Mouse (Mus musculus) embryo, embryonic 9.5 days (tissue): ENCODE measurements at regions not wholly inside any gene's neighbourhood (a gene's known extent, or its start where the extent isn't known, plus 50 kb on each side); places are given as distances from the start of the nearest gene placed in this dataset.

ENCODE experiments used
- DNase-seq: peaks from one replicate; pipeline ENCODE4 v3.0.0-alpha.2; 2017; ENCODE audit errors: extremely low spot score

- no peak for DNase-seq
Observed at GRCm38 (mm10) chr14:105426597-105427334, 168.4 kb downstream of the Ndfip2 start.

DNA sequence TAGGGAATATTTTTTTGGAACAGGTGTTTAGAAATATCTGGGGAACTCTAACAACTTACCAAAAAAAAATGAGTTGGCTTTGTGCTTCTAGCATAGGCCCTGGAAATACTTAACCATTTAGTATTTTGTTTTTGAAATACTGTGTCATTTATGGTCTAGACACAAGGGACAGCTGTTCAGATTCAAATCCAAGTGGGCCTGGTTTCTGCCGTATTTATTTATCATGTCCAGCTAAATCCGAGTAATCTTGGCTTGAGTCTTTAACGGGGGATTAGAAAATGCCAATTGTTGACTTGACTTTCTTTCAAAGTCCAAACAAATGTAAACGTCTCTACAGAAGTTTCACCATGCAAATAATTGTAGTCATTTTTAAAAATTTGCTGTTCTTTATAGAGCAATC is 159.6 kb downstream of the Ndfip2 start:
- no peak for DNase-seq

DNA sequence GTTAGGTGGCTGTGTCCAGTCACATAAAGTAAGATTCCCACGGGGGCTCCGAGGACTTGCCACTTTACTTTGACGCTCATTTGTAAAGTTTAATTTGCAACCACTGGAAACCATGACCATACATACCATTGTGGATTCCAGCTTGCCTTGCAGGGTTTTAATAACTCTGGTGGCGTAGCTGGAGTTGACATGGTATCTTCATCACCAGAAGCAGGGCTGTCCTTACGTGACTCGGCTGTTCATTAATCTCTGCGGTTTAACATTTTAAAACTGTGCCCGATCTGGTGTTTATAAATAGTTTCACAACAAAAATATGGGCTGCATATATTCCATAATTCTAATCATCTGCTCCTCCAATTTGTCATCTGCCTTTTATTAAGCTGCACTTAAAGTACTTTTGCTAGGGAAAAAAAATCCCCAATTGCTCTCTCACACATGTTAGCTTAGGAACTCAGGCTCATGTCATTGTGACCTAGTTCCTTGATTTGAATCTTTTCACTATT is 159.1 kb downstream of the Ndfip2 start:
- no peak for DNase-seq

DNA sequence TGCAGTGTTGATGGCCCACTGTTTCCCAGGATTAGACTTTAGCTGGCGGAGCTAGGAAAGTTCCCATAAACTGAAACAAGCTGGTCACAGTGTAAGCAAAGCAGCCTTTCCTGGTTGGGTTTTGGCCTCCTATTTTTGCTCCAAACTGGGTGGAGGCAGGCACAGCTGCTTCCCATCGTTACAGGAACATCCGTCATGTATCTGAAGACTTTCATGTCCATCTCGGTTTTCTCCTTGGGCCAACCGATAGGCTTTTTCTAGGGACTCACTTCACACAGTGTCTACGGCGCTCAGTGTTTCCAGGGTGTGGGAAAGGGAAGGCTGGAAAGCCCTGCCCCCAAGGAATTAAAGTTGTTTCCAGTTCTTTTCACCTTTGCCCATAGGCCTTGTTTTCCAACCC is 158.6 kb downstream of the Ndfip2 start:
- DNase-seq, result no peak

GRCm38 (mm10) chr14:105404662-105405061 is 146.3 kb downstream of the Ndfip2 start:
- DNase-seq, result no peak

- no peak for DNase-seq
Observed at GRCm38 (mm10) chr14:105404241-105404640, 145.9 kb downstream of the Ndfip2 start.

- DNase-seq, result no peak
Observed at GRCm38 (mm10) chr14:105403256-105403655, 144.9 kb downstream of the Ndfip2 start.

DNA sequence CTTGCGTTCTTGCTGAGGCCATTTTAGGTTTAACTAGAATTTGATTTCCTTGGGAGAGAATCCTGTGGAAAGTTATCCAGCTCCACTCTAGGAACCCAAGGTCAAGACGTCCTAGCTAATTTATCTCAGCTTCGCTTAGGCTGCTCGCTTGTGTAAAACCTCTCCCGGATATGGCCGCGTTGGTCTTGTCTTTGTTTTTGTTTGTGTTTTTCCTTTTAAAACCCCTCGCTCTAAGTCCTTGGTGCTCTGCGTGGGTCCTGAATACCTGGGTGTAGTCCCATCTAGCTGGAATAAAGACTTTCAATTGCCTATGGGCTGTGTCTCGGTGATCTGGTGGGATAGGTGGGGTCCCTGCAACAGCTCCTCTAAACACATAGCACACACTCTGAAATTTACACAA is 144.2 kb downstream of the Ndfip2 start:
- no peak for DNase-seq

GRCm38 (mm10) chr14:105397467-105397866 is 139.1 kb downstream of the Ndfip2 start:
- DNase-seq, result peak; percentile 86

DNA sequence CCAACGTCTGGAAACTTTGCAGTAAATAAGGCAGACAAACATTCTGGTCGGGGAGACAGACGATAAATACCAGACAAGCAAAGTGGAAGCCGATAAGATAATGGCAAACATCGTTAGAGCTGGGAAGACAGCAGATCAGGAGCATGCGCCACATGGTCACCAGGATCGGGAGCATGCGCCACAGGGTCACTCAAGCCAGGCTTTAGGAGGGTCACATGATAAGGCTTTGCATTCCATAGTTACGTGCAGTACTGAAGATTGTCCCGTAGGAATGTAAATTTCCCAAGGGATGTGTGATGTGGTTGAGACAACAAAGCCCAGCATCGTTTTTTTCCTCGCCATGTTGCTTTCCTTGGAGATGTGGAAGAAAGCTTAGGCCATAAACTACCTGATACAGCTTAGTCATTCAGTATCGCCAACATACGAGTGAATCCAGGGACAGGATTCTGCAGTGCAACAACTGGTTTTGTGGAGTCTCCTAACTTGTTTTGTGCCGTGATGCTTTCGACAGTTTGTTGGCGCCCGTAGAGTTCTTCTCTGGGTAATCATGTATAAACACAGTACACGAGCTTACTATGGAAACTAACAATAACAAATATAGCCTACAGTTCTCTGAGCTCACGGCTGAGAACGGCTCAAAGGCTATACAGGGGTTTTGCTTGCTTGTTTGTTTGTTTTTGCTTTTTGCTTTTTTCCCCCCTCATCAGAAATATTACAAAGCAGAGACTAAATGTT is 133.9 kb downstream of the Ndfip2 start:
- DNase-seq, result no peak

DNA sequence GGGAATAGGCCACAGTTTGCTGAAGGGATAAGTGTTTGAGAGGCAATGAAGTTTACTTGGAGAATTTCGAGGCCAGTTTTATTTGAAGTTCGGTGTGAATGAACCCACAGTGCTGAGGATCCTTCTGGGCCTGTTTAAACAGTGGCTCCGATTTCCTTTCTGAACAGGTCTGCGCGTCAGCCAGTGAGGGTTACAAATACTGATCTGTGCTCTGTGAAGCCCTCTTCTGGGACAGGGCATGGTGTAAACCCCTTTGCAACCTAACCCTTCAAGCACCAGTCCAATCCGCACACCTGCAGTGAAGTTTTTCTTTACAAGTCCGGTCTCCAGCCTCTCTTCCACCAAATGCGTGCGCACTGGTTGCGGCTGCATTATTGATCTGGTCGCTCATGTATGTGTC is 133.1 kb downstream of the Ndfip2 start:
- DNase-seq, result no peak

DNA sequence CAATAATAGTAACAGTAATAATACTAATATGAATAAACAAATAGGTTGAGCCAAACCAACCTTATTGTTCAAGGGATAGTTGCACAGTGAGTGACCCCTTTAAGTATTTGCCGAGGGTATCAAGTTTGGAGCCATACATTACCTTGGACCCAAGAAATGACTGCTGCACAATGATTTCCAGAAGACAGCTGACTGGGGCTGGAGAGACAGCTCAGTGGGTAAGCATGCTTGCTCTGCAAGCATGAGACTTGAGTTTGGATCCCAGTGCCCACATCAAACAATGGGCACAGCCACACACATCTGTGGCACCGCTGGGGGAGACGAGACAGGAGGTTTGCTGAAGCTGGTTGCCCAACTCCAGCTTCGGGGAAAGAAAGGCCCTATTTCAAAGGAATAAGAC is 126.7 kb downstream of the Ndfip2 start:
- no peak for DNase-seq

- DNase-seq, result no peak
Observed at GRCm38 (mm10) chr14:105383382-105383781, 125.0 kb downstream of the Ndfip2 start.

- no peak for DNase-seq
Observed at GRCm38 (mm10) chr14:105380101-105380500, 121.7 kb downstream of the Ndfip2 start.

DNA sequence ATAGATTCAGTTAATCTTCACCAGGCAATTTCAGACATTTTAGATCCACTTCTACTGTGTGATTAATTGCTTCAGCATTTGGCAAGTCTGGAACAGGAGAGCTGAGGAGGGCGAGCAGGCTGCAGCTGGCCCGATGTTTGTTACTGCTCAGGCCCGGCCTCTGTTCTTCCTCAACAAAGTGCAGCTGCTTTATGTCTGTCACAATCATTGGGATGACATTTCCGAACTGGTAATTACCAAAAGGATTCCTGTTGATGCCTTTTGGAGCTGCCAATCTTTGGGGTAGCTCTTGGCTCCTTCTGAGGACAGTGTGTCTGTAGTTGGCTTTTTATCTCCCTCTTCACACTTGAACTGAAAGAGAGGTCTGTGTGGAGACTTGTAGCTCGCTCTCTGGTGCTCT is 119.4 kb downstream of the Ndfip2 start:
- peak; percentile 52 for DNase-seq

GRCm38 (mm10) chr14:105377035-105377621 is 118.8 kb downstream of the Ndfip2 start:
- DNase-seq, result peak; percentile 31

- DNase-seq, result no peak
Observed at GRCm38 (mm10) chr14:105369637-105370435, 111.5 kb downstream of the Ndfip2 start.

DNA sequence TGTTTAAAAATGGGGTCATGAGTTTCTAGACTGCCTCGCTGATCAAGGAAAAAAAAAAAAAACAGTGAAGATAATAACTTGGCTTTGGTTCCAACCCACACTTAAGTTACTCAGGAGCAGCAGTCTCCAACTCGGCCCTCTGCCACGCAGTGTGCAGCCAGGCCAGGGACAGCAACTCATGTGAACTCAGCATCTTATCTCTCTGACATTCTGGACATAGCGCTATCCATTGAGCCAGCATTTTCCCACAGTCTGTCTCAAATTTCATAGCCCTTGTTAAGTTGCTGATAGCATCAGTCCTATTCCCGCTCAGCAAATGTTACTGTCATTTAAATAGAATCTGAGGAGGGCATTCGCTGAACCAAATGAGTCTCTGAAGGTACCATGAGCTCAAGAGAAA is 102.2 kb downstream of the Ndfip2 start:
- no peak for DNase-seq

DNA sequence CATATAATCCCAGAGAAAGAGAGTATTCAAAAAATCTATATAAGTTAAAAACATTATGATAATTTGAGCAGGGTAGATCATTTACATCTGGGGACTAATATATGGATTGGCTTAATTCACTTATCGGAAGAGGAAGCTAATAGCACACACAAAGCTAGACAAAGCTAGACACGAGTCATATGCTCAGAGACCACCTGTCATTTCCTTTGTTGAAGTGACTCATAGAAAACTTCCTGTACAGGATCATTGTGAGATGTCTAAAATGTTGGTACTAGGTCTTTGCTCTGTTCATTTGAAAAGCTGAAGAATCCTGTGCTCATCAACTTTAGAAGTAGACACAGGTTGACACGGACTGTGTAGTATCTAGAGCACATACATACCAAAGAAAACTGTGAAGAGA is 101.5 kb downstream of the Ndfip2 start:
- DNase-seq, result no peak
